Mouse (Mus musculus): ENCODE measurements around the gene Rtp3.

Rtp3 gene

DNA sequence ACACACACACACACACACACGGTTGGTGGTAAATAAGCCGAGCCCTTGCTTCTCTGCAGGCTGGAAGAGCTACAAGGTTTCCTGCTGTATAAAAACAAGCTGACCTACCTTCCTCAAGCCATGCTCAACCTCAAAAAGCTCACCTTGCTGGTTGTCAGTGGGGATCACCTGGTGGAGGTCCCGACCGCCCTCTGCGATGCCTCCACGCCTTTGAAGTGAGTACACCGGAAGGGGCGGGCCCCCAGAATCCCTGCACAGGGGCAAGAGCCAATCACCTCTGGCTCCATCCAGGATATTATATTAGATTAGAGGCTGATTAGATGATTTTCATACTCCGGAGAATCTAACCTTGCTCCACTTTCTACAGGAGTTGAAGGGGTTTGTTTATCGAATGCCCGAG, 11.0 kb downstream of the Rtp3 start:
- DNase-seq (ENCODE audit: low read depth), result no peak

DNA sequence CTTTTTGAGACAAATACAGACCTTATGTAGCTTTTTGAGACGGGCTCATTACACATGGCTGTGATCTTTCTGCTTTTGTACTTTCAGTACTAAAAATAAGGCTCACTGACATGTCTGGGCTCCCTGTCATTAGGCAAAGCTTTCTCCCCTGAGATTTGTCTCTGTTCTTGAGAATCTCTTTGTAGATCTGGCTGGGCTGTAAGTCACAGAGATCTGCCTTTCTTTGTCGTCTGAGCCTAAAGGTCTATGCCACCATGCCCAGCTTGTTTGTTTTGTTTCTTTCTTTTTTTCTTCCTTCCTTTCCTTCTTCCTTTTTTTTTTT, 24.5 kb downstream of the Rtp3 start:
- DNase-seq (ENCODE audit: low read depth), result no peak

- no peak for DNase-seq (ENCODE audit: low read depth)
Observed at GRCm38 (mm10) chr9:110965062-110965909, 25.1 kb downstream of the Rtp3 start.

DNA sequence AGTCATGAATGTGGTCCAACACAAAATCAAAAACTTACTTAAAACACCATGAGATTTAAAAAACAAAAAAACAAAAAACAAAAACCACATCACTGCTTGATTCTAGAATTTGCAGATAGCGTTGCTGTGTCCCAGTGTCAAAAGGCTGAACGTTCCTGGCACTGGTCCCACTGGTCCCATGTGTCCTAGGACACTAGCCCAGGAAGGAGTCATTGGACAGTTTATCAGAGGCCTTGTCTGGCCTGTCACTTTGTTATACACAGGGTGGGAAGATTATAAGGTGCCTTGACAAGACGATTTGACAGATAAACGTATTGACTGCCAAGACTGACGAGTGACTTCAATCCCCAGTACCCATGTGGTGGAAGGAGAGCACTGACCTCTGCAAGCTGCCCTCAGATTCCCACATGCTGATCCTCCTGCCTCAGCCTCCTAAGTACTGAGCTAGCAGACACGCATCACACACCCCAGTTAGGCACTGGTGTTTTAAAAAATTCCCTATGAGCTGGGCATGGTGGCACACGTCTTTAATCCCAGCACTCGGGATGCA, 26.7 kb downstream of the Rtp3 start:
- no peak for DNase-seq (ENCODE audit: low read depth)

DNA sequence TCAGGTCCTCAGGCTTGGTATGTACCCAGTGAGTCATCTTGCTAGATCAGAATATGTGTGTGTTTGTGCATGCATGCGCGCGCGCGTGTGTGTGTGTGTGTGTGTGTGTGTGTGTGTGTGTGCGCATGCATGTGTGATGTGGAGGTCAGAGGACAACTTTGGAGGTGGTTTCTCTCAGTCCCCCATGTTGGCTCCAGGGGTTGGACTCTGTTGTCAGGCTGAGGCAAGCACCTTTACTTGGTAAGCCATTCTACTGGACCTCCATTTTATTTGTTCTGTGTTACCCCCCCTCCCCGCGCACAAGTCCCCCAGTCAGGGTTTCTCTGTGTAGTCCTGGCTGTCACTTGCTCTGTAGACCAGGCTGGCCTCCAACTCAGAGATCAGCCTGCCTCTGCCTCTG, 29.0 kb downstream of the Rtp3 start:
- DNase-seq (ENCODE audit: low read depth), result no peak

DNA sequence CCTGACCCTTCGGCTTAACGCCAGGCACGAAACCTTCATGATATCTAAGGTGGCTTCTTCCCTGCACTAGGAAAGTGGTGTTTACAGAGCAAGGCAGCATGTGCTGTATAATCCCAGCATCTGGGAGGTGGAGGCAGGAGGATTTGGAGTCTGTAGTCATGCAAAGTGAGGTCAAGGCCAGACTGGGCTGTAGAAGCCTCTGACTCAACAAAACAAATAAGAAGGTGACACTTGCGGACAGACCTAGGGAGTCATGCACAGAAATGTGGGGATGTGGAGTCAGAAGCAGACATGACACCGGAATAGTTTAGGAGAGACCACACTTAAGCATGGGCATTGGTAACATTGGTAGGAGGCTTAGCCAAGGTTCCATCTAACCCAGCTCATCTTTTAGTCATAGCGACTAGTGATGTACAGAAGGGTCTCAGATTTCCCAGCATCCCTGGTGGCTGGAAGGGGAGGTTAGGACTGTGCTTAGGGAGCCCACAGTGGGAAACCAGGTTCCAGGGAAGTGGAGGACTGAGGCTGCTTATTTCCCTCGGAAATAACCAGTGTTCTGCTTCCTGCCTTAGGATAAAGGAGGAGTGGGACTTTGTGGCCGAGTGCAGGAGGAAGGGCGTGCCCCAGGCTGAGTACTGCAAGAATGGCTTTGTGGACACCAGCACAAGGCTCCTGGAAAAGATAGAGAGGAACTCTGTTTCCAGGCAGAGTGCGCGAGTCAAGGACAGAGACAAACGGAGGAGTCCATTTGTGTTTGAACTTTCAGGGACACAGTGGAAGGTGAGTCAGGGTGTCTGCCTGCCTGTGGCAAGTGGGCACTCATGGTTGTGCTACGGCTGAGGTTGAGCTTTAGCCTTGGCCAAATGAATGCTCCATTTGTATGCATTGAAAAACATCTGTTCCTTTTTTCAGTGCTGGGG, 29.9 kb downstream of the Rtp3 start:
- DNase-seq (ENCODE audit: low read depth), result no peak

DNA sequence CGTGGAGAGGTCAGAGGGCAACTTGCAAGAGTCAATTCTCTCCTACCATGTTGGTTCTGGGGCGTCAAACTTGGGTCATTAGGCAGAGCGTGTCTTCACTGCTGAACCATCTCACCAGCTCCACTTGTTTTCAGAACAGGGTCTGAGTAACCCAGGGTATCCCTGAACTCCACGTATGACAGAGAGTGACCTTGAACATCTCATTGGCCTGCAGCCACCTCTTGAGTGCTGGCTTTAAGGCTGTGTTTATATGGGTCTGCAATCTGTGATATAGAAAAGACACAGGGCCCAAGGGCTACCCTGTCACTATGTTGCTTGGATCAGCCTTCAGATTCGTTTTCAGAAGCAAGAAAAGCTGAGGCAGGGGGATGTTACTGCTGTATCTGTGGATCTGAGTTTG, 30.7 kb downstream of the Rtp3 start:
- DNase-seq (ENCODE audit: low read depth), result no peak

GRCm38 (mm10) chr9:110955962-110956361, 34.4 kb downstream of the Rtp3 start:
- DNase-seq (ENCODE audit: low read depth), result no peak

GRCm38 (mm10) chr9:110954681-110955445, 35.5 kb downstream of the Rtp3 start:
- no peak for DNase-seq (ENCODE audit: low read depth)

DNA sequence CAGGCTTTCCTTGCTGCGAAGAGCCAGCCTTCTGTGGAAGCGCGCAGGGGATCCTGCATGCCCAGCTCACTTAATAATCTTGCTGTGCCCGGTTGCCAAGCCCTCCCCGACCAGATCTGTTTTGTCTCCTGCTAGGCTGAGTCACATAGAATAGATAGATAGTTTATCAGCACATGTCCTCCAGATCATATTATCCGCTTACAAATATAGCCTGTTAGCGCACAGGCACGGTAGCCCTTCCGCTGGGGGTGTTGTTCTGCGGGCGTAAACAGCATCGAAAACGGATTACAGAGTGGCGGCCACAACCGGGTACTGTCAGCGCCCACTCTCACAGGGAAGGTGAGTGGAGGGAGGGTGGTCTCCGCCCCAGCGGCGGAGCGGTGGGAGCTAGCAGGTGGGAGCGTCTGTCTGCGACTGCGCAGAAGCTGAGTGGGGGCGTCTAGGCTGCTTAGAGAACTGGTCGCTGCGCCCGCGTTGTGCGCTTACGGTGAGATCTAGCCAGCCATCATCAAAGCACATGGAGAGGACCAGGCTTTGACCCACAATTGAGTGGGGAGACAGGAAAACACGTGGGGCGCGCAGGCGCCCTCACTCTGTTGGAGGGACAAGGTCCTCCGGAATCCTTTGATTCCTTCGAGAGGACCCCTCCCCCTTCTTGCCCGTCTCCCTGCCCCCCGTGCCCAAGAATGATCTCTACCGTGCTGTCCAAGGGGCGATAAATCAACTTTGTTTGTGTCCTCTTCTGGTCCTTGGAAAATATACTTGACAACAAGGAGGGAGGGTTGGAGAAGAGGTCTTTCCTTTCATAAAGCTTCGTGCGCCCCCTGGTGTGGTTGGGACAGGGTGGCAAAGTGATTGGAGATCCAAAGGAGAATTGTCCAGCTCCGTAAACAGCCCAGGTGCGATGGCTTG, 36.6 kb downstream of the Rtp3 start:
- DNase-seq (ENCODE audit: low read depth), result no peak

DNA sequence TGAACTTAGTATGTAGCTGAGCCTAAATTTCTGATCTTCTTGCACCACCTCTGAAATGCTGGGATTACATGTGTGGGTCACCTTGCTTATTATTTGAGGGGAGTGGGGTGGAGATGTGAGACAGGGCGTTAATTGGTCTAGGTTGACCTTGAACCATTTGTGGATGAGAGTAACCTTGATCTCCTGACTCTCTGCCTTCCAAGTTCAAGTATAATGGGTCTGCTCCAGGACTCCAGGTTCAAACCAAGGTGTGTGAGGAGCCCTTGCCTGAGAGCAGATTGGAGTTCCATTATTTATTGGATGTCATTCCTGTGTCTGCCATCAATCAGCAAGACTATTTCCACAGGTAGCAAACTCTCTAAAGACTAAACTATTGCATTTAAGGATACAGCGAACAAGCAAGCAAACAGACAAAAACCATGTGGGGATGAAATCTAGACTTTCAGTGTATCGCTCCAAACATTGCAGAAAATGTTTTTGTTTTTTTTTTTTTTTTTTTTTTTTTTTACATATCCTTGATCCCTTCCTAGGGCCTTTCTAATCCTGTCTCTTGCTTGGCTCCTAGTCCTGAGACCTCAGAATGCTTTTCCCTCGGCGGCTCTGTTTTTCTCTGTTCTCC, 37.3 kb downstream of the Rtp3 start:
- DNase-seq (ENCODE audit: low read depth), result no peak

- DNase-seq (ENCODE audit: low read depth), result no peak
Observed at GRCm38 (mm10) chr9:110952398-110952797, 38.0 kb downstream of the Rtp3 start.

DNA sequence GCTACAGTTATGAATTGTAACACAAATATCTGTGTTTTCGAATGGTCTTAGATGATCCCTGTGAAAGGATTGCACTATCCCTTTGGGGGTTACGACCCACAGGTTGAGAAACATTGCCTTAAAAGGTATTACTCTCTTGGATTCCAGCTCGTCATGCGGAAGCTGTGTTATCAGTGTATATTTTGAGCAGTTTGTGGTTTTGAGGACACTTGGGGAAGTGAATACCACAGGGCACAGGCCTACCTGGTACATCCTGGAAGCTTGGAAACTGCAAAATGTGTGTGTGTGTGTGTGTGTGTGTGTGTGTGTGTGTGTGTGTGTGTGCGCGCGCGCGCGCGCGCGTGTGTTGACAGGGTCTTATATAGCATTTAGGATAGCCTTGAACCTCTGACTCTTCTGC, 38.5 kb downstream of the Rtp3 start:
- DNase-seq (ENCODE audit: low read depth), result no peak

DNA sequence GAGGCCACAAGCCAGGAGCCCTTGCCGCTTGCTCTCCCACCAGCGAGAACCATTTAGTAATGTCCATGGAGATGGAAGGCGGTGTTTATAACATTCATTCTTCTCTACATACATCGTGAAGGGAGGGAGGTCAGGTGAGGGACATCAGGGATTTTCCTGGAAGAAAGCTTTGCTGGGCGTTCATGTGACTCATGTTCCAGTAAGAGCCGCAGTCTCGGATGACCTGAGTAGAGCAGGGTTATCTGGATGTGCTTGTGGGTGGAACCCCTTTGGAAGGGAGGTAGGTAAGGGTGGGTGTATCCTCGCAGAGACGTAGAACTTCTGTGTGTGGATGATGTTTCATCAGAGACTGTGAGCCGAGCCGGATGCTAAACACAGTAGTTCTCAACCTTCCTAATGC, 39.0 kb downstream of the Rtp3 start, which contains the start of gene Lrrc2:
Gene Lrrc2, plus strand, starts transcription at position 149 of the 400 bp plus-strand sequence.
- DNase-seq (ENCODE audit: low read depth), result no peak

- DNase-seq (ENCODE audit: low read depth), result no peak
Observed at GRCm38 (mm10) chr9:110950109-110950508, 40.3 kb downstream of the Rtp3 start.

DNA sequence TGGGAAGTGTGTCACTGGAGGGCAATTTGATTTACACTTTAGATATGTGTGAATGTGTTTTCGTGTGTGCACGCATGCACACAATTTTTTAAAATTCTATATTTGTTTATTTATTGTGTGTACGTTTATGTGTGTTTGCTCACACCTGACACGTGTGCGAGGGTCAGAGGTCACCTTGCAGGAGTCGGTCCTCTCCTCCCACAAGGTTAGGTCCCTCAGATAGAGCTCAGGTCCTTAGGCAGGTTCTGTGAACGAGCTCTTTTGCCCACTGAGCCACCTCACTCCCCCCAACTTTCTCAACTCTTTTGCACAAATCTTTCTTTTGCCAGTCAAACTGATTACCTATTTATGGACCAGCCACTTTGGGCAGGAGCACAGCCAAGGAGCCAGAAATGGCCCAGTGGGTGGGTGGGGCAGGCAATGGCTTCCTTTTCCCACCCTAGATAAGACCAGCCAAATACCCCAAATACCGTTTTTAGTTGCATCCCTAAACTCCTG, 41.5 kb downstream of the Rtp3 start:
- DNase-seq (ENCODE audit: low read depth), result no peak

- no peak for DNase-seq (ENCODE audit: low read depth)
Observed at GRCm38 (mm10) chr9:110947900-110948299, 42.5 kb downstream of the Rtp3 start.

DNA sequence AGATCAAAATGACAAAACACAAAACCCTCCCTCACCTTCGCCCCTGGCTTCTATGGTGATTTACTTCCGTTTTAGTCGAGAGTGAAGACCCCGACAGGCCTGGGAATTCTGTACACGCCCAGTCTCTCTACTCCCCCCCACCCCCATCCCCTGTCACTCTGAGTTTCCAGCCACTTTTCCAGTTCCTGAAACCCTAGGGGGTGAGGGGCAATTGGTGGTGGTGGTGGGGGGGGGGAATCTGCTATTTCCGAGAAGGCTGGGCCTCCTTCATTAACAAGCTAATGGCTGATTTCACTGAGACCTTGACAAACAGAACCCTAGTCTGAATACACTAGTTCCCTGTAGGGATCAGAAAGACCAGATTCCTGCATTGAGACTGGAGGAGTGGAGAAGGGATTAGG, 43.1 kb downstream of the Rtp3 start:
- no peak for DNase-seq (ENCODE audit: low read depth)

DNA sequence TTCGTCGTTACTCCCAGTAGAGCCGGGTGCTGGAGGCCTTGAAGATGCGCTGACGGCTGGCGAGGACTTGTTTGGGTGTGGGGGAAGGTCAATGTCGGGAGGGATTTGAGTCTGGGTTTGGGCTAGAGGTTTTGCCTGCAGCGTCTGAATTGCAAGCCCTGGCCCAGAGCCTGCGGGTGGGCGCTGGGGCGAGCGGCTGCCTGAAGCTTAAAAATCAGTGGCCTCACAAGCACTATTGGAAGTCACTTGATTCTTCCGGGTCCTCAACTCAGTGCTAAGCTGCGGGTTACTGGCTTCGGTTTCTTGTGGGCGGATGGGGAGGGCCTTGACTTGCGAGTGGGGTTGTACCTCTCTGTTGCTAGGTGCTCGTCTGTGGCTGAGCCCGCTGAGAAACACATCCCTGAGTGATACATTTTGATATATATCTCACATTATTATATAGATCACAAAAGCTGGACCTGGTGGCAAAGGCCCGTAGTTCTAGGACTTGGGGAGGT, 43.8 kb downstream of the Rtp3 start:
- no peak for DNase-seq (ENCODE audit: low read depth)

DNA sequence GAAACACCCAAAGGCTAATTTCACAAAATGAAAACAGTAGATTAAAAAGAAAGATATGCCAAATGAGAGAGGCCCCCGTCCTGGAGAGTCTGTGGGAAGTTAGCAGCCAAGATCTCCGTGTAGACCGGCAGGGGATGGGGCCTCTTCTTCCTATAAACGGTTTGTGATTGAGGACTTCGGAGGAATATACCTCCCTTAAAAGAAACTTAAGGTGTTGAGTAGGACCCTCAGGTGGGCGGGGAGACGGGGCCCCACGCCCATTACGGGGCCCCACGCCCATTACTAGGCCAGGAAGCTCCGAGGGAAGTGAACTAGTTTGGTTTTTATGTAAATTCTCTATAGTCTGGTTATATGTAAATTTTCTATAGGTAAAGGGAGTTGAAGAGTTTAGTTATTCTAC, 44.5 kb downstream of the Rtp3 start, which contains the start of gene Tdgf1:
Gene Tdgf1, minus strand, starts transcription at position 233 of the 400 bp plus-strand sequence.
- no peak for DNase-seq (ENCODE audit: low read depth)
